Mouse (Mus musculus): ENCODE measurements at regions not wholly inside any gene's neighbourhood (a gene's known extent, or its start where the extent isn't known, plus 50 kb on each side); places are given as distances from the start of the nearest gene placed in this dataset.
A peak's percentile ranks its signal among the peaks of the same experiment; 100 is the strongest.

DNA sequence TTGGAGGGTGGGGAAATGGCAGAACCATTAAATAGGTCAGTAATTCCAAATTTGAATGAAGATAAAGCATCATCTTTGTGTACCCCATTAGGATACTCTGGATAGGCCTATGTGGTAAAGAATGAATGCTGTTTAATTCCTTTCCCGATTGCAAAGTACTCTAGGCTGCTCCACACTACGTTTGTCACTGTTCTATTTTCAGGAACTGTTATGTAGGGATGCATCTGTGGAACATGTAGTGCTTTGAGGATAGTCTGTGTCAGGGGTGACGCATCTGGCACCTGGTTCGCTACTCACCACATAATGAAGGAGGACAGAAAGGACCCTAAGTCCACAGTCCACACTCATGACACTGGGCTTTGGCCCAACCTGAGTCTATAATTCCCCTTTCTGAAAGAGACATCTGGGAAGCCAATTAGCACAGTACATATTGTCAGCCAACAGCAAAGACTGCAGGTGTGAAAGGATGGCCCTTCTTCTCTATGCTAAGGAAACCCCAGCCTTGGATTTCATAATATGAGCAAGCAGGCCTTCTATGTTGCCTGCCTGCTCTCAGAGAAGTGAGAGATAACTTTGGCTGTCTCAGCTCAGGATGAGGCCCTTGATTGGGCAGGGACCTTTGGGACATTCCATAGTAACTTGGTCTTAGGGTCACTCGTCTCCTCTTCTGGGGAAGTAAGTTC is 230.4 kb upstream of the Marcks start:
- Histone ChIP-seq H3K9ac (replicated peaks; ENCODE audit: low read length) (no peak overlapping the region), H3K4me1 (ENCODE audit: control insufficient read depth, insufficient read depth, low read length) (no peaks in the 10 kb centered on the region), H3K27ac (replicated peaks; ENCODE audit: low read depth, low read length) (no peak overlapping the region), H3K4me2 (ENCODE audit: low read depth, low read length) (no peak overlapping the region), H3K36me3 (replicated peaks; ENCODE audit: control insufficient read depth, insufficient read depth, low read depth, low read length) (no peaks in the 10 kb centered on the region), H3K27me3 (ENCODE audit: control insufficient read depth, insufficient read depth, low read length) (no peaks in the 10 kb centered on the region), H3K9me3 (replicated peaks; ENCODE audit: control insufficient read depth, low read length) (no peaks in the 10 kb centered on the region), H3K4me3 (ENCODE audit: low read depth, low read length) (no peak overlapping the region)
- no peak for DNase-seq (ENCODE audit: low spot score)
- WGBS, result 93% methylated on average over 5 of the region's 5 CpGs
- no peak for ATAC-seq (replicated peaks; ENCODE audit: insufficient number of reproducible peaks, low FRiP score, low TSS enrichment, low read depth)

DNA sequence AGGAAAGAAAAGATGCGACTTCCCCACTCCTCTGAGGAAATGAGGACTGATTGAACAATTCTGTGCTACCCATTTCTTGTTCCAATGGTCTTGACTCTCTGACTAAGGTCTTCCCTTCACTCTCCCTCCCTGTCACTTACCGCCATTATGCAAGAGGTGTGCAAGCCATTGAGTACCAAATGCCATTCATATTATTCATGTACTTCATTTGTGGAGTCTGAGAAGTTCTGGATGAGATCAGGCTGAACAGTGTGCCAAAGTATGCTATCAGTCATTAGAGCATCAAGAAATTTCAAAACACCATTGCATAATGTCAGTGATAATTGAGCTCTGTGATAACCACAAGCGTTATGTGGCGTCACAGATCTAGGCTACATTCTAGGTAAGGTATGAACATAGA is 229.1 kb upstream of the Marcks start:
- no peak overlapping the region for H3K9ac ChIP-seq (replicated peaks; ENCODE audit: low read length)
- no peaks in the 10 kb centered on the region for H3K36me3 ChIP-seq (replicated peaks; ENCODE audit: control insufficient read depth, insufficient read depth, low read depth, low read length)
- no peak overlapping the region for H3K4me3 ChIP-seq (ENCODE audit: low read depth, low read length)
- 94% methylated on average over 4 of the region's 4 CpGs for WGBS
- H3K27me3 ChIP-seq (ENCODE audit: control insufficient read depth, insufficient read depth, low read length), result no peaks in the 10 kb centered on the region
- no peaks in the 10 kb centered on the region for H3K4me1 ChIP-seq (ENCODE audit: control insufficient read depth, insufficient read depth, low read length)
- H3K4me2 ChIP-seq (ENCODE audit: low read depth, low read length), result no peak overlapping the region
- no peaks in the 10 kb centered on the region for H3K9me3 ChIP-seq (replicated peaks; ENCODE audit: control insufficient read depth, low read length)
- no peak for ATAC-seq (replicated peaks; ENCODE audit: insufficient number of reproducible peaks, low FRiP score, low TSS enrichment, low read depth)
- no peak overlapping the region for H3K27ac ChIP-seq (replicated peaks; ENCODE audit: low read depth, low read length)
- DNase-seq (ENCODE audit: low spot score), result no peak

DNA sequence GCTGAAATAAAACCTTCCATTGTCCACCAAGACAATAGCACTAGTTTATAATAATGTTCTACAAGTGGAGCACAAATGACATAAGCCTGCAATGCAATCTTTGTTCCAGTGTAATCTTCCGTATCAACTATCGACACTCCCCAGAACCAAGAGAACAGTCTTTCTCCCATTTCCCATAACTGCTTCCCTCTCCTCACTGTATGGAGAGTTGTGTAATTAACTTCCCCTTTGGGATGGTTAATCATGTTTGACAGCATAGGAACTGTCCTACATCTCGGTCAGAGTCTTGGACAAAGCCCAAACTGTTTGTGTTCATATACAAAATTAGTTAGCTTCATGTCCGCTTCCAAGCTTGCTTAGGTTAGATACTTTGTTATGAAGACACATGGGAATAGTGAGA is 225.8 kb upstream of the Marcks start:
- Histone ChIP-seq H3K4me3 (ENCODE audit: low read depth, low read length) (no peak overlapping the region), H3K27ac (replicated peaks; ENCODE audit: low read depth, low read length) (no peak overlapping the region), H3K4me1 (ENCODE audit: control insufficient read depth, insufficient read depth, low read length) (no peaks in the 10 kb centered on the region), H3K27me3 (ENCODE audit: control insufficient read depth, insufficient read depth, low read length) (no peaks in the 10 kb centered on the region), H3K4me2 (ENCODE audit: low read depth, low read length) (no peak overlapping the region), H3K36me3 (replicated peaks; ENCODE audit: control insufficient read depth, insufficient read depth, low read depth, low read length) (no peaks in the 10 kb centered on the region), H3K9ac (replicated peaks; ENCODE audit: low read length) (no peak overlapping the region), H3K9me3 (replicated peaks; ENCODE audit: control insufficient read depth, low read length) (no peaks in the 10 kb centered on the region)
- WGBS, result 64% methylated on average over 4 of the region's 4 CpGs
- ATAC-seq (replicated peaks; ENCODE audit: insufficient number of reproducible peaks, low FRiP score, low TSS enrichment, low read depth) (no peak), DNase-seq (ENCODE audit: low spot score) (no peak)

DNA sequence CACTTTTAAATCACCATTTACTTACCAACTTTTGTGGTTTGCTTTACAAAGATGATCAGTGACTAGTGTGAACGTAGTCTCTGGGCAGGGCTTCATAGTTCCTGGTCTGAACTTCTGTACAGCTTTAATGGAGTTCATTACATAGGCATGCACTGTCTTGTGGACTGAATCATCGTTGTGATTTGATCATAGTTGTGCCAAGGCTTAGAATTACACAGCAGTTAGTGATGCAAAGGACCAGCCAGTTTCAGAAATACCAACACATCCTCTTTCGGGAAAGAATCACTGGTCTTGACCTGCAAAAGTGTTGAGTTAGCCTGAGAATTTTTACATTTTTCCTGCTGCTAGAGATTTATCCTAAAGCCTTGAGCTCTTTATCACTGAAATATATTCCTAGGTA is 222.3 kb upstream of the Marcks start:
- DNase-seq (ENCODE audit: low spot score), result no peak
- H3K9me3 ChIP-seq (replicated peaks; ENCODE audit: control insufficient read depth, low read length), result no peaks in the 10 kb centered on the region
- no peak for ATAC-seq (replicated peaks; ENCODE audit: insufficient number of reproducible peaks, low FRiP score, low TSS enrichment, low read depth)
- no peak overlapping the region for H3K4me3 ChIP-seq (ENCODE audit: low read depth, low read length)
- 87% methylated on average over 3 of the region's 3 CpGs for WGBS
- no peaks in the 10 kb centered on the region for H3K27me3 ChIP-seq (ENCODE audit: control insufficient read depth, insufficient read depth, low read length)
- H3K27ac ChIP-seq (replicated peaks; ENCODE audit: low read depth, low read length), result no peak overlapping the region
- H3K4me1 ChIP-seq (ENCODE audit: control insufficient read depth, insufficient read depth, low read length), result peaks cover 3% of the 10 kb centered on the region; the same call in 1 of the 2 replicates
- H3K4me2 ChIP-seq (ENCODE audit: low read depth, low read length), result no peak overlapping the region
- no peaks in the 10 kb centered on the region for H3K36me3 ChIP-seq (replicated peaks; ENCODE audit: control insufficient read depth, insufficient read depth, low read depth, low read length)
- H3K9ac ChIP-seq (replicated peaks; ENCODE audit: low read length), result no peak overlapping the region

DNA sequence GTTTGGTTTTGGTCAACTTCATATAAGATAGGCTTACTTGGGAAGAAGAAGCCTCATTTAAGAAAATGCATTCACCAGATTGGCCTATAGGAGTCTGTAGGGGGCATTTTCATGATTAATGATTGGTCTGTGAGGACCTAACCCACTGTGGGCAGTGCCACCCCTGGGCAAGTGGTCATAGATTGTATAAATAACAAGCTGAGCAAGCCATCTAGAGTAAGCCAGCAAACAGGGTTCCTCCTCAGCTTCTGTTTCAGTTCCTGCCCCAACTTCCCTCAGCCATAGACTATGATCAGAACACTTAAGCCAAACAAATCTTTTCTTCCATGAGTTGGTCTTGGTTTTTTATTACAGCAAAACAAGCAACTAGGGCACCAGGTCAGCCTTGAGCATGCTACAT is 220.2 kb upstream of the Marcks start:
- DNase-seq (ENCODE audit: low spot score), result no peak
- no peak overlapping the region for H3K27ac ChIP-seq (replicated peaks; ENCODE audit: low read depth, low read length)

DNA sequence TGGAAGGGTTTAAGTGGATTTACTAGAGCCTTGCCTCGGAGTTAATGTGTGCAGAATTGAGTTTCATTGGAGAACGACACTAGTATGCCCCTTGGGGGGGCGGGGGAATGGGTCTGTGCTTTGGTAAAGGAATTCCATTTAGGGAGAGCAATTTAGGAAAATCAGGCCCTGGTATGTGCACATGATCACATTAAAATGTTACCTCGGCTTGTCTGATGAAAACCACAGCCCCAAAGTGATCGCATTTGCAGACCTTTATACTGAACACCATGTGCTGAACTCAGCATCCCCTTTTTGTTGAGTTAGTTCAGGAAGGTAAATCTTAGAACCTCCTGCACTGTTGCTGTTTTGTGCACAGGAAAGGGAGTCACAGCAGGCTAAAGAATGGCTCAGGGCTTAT is 219.6 kb upstream of the Marcks start:
- Histone ChIP-seq H3K27me3 (ENCODE audit: control insufficient read depth, insufficient read depth, low read length) (no peaks in the 10 kb centered on the region), H3K4me3 (ENCODE audit: low read depth, low read length) (no peak overlapping the region), H3K36me3 (replicated peaks; ENCODE audit: control insufficient read depth, insufficient read depth, low read depth, low read length) (no peaks in the 10 kb centered on the region), H3K4me2 (ENCODE audit: low read depth, low read length) (no peak overlapping the region), H3K27ac (replicated peaks; ENCODE audit: low read depth, low read length) (no peak overlapping the region), H3K9me3 (replicated peaks; ENCODE audit: control insufficient read depth, low read length) (no peaks in the 10 kb centered on the region), H3K9ac (replicated peaks; ENCODE audit: low read length) (no peak overlapping the region), H3K4me1 (ENCODE audit: control insufficient read depth, insufficient read depth, low read length) (peaks cover 3% of the 10 kb centered on the region; the same call in 1 of the 2 replicates)
- 33% methylated on average over 5 of the region's 5 CpGs for WGBS
- DNase-seq (ENCODE audit: low spot score), result peak; percentile 59
- ATAC-seq (replicated peaks; ENCODE audit: insufficient number of reproducible peaks, low FRiP score, low TSS enrichment, low read depth), result no peak

More for the DNA sequence above, 220.2 kb upstream of the Marcks start:
- Histone ChIP-seq H3K4me3 (ENCODE audit: low read depth, low read length) (no peak overlapping the region), H3K36me3 (replicated peaks; ENCODE audit: control insufficient read depth, insufficient read depth, low read depth, low read length) (no peaks in the 10 kb centered on the region), H3K9ac (replicated peaks; ENCODE audit: low read length) (no peak overlapping the region), H3K9me3 (replicated peaks; ENCODE audit: control insufficient read depth, low read length) (no peaks in the 10 kb centered on the region), H3K4me2 (ENCODE audit: low read depth, low read length) (no peak overlapping the region), H3K27me3 (ENCODE audit: control insufficient read depth, insufficient read depth, low read length) (no peaks in the 10 kb centered on the region), H3K4me1 (ENCODE audit: control insufficient read depth, insufficient read depth, low read length) (peaks cover 3% of the 10 kb centered on the region; the same call in 1 of the 2 replicates)
- no peak for ATAC-seq (replicated peaks; ENCODE audit: insufficient number of reproducible peaks, low FRiP score, low TSS enrichment, low read depth)

DNA sequence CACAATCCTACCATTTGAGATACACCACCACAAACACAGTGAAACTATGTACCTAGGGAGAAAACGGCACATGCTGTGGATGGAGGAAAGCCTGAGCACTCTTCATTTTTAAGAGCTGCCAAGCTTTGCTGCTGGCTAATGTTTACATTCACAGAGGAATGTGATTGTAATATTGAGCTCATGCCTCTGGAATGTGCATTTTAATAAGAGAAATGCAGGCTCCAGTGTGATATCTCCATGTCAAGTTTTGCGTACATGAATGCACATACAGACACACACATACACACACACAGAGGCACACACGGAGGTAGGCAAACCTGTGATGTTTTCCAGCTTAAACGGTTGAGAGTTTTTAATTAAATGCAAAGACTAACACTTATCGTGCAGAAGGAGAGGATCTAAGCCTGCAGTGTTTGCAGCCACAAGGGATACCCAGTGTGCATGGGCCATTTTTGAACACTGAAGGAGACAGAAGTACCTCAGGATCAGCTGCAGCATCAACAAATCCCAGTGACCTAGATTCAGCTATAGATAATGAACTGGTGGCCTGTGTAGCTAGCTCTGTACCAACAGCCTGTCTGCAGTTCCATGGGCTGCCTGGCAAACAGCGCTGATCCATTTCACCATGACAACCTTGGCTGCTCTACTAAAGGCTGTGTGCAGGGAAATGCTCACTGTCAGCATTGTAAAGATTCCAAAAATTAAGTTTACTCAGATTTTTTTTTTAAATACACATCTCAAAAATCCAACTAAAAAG is 218.8 kb upstream of the Marcks start:
- Histone ChIP-seq H3K4me3 (ENCODE audit: low read depth, low read length) (no peak overlapping the region), H3K9ac (replicated peaks; ENCODE audit: low read length) (no peak overlapping the region), H3K27me3 (ENCODE audit: control insufficient read depth, insufficient read depth, low read length) (no peaks in the 10 kb centered on the region), H3K36me3 (replicated peaks; ENCODE audit: control insufficient read depth, insufficient read depth, low read depth, low read length) (no peaks in the 10 kb centered on the region), H3K4me1 (ENCODE audit: control insufficient read depth, insufficient read depth, low read length) (peaks cover 3% of the 10 kb centered on the region; the same call in 1 of the 2 replicates), H3K27ac (replicated peaks; ENCODE audit: low read depth, low read length) (no peak overlapping the region), H3K4me2 (ENCODE audit: low read depth, low read length) (no peak overlapping the region), H3K9me3 (replicated peaks; ENCODE audit: control insufficient read depth, low read length) (no peaks in the 10 kb centered on the region)
- ATAC-seq (replicated peaks; ENCODE audit: insufficient number of reproducible peaks, low FRiP score, low TSS enrichment, low read depth) (no peak; the same call in 1 of the 2 replicates), DNase-seq (ENCODE audit: low spot score) (peak; percentile 36)
- WGBS, result 70% methylated on average over 6 of the region's 6 CpGs

DNA sequence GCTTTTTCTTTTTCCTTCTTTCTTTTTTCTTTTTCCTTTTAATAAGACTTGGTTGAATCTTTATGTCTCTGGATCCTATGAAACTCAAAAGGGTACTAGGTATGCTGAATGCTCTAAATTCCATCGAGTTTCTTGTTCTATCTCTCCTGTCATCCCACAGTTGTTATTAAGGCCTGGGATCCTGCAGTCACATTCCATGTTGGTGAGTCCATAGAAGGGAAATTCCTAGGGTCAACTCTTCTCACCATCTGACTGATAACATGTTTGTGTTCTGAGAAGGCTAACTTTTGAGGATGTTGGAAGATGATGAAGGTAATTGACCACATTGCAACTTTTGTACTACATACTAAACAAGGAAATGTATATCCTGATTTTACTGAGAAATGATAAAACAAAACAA is 210.5 kb upstream of the Marcks start:
- 91% methylated on average over 1 of the region's 1 CpGs for WGBS
- Histone ChIP-seq H3K4me1 (ENCODE audit: control insufficient read depth, insufficient read depth, low read length) (no peaks in the 10 kb centered on the region), H3K4me2 (ENCODE audit: low read depth, low read length) (no peak overlapping the region), H3K4me3 (ENCODE audit: low read depth, low read length) (no peak overlapping the region), H3K9ac (replicated peaks; ENCODE audit: low read length) (no peak overlapping the region), H3K27ac (replicated peaks; ENCODE audit: low read depth, low read length) (no peak overlapping the region), H3K9me3 (replicated peaks; ENCODE audit: control insufficient read depth, low read length) (no peaks in the 10 kb centered on the region), H3K36me3 (replicated peaks; ENCODE audit: control insufficient read depth, insufficient read depth, low read depth, low read length) (no peaks in the 10 kb centered on the region), H3K27me3 (ENCODE audit: control insufficient read depth, insufficient read depth, low read length) (no peaks in the 10 kb centered on the region)
- DNase-seq (ENCODE audit: low spot score) (no peak), ATAC-seq (replicated peaks; ENCODE audit: insufficient number of reproducible peaks, low FRiP score, low TSS enrichment, low read depth) (no peak)
